Mouse (Mus musculus): Measurements from ENCODE around the gene Lrrfip2. TPM values are rescaled to one million over a fixed set of nuclear protein-coding genes. Genes with fewer than 3 reads are reported as not detected.

Lrrfip2 gene
- polyA plus RNA-seq, 1 experiment from 2014 or later, result 40.3 TPM

DNA sequence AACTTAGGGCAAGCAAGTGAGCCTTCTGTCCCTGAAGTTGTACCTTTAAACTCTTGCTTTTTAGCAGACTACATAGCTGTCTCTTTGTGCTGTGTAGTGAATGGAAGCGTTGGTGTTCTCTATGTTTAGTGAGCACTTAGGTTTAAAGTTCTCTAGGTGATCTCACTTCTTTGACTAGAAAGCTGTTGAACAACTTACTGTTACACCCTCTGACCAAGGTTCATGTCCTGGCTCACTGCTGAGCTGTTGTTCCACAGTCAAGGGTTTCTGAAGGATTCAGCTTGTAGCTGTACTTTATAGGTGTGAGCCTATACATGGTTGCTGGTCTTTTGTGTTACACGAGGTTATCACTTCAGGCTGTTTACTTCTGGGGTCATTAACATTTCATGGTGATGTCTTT is 5.9 kb downstream of the Lrrfip2 start:
- Histone ChIP-seq H3K27ac (ENCODE audit: low read depth, low read length) (no peak overlapping the region), H3K27me3 (replicated peaks; ENCODE audit: control insufficient read depth, insufficient read depth, low read length) (no peaks in the 10 kb centered on the region), H3K4me1 (replicated peaks; ENCODE audit: control insufficient read depth, insufficient read depth, low read length) (peaks cover 18% of the 10 kb centered on the region), H3K36me3 (ENCODE audit: control insufficient read depth, insufficient read depth, low read length) (no peaks in the 10 kb centered on the region), H3K4me3 (ENCODE audit: low read depth, low read length) (no peak overlapping the region), H3K9me3 (ENCODE audit: control insufficient read depth, low read length) (no peaks in the 10 kb centered on the region), H3K4me2 (no peak overlapping the region), H3K9ac (ENCODE audit: low read depth, low read length) (no peak overlapping the region)
- 63% methylated on average over 2 of the region's 2 CpGs for WGBS
- ATAC-seq (replicated peaks; ENCODE audit: low FRiP score) (no peak), DNase-seq (ENCODE audit: low spot score) (no peak)

DNA sequence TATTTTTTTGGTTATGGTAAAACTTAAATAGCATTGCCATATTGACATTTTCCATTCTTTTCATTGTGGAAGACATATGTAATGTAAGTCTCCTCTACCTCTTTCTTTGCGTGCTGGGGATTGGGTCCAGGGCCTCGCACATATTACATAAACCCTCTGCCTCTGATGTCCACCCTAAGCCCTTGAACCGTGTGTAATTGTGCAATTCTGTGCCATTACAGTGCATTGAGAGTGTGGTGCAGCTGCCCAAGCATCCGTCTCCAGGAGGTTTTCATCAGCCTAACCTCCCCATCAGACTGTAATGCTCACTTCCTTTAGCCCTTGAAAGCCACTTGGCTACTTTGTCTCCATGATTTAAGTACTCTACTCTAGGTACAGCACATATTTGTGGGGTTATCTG is 7.0 kb downstream of the Lrrfip2 start:
- no peaks in the 10 kb centered on the region for H3K9me3 ChIP-seq (ENCODE audit: control insufficient read depth, low read length)
- H3K9ac ChIP-seq (ENCODE audit: low read depth, low read length), result no peak overlapping the region
- ATAC-seq (replicated peaks; ENCODE audit: low FRiP score) (no peak), DNase-seq (ENCODE audit: low spot score) (no peak)
- 86% methylated on average over 4 of the region's 4 CpGs for WGBS
- no peak overlapping the region for H3K4me3 ChIP-seq (ENCODE audit: low read depth, low read length)
- H3K4me1 ChIP-seq (replicated peaks; ENCODE audit: control insufficient read depth, insufficient read depth, low read length), result peaks cover 12% of the 10 kb centered on the region
- no peak overlapping the region for H3K4me2 ChIP-seq
- no peaks in the 10 kb centered on the region for H3K27me3 ChIP-seq (replicated peaks; ENCODE audit: control insufficient read depth, insufficient read depth, low read length)
- no peaks in the 10 kb centered on the region for H3K36me3 ChIP-seq (ENCODE audit: control insufficient read depth, insufficient read depth, low read length)
- H3K27ac ChIP-seq (ENCODE audit: low read depth, low read length), result no peak overlapping the region

DNA sequence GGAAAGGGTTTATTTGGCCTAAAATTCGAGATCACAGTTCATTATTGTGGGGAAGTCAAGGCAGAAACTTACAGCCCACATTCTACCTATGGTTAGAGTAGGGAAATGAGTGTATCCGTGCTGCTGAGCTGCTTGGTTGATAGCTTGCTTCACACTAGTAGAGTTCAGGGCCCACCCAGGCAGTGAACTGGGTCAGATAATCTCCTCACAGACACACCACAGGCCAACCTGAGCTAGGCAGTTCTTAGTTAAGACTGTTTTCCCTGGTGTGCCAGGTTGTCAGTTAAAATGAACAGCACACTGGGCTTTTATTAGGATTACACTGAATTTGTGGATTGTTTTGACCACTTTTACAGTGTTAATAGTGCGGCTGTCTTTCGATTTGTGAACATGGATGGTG is 9.3 kb downstream of the Lrrfip2 start:
- Histone ChIP-seq H3K4me3 (ENCODE audit: low read depth, low read length) (no peak overlapping the region), H3K36me3 (ENCODE audit: control insufficient read depth, insufficient read depth, low read length) (no peaks in the 10 kb centered on the region), H3K9ac (ENCODE audit: low read depth, low read length) (no peak overlapping the region), H3K27ac (ENCODE audit: low read depth, low read length) (peak overlapping the region; percentile 25; the same call in 1 of the 2 replicates), H3K4me1 (replicated peaks; ENCODE audit: control insufficient read depth, insufficient read depth, low read length) (peaks cover 12% of the 10 kb centered on the region), H3K27me3 (replicated peaks; ENCODE audit: control insufficient read depth, insufficient read depth, low read length) (no peaks in the 10 kb centered on the region), H3K4me2 (peak overlapping the region; percentile 14; the same call in 1 of the 2 replicates), H3K9me3 (ENCODE audit: control insufficient read depth, low read length) (no peaks in the 10 kb centered on the region)
- DNase-seq (ENCODE audit: low spot score) (no peak), ATAC-seq (replicated peaks; ENCODE audit: low FRiP score) (peak; percentile 95)
- 66% methylated on average over 4 of the region's 4 CpGs for WGBS

- Histone ChIP-seq H3K36me3 (ENCODE audit: control insufficient read depth, insufficient read depth, low read length) (no peaks in the 10 kb centered on the region), H3K9me3 (ENCODE audit: control insufficient read depth, low read length) (no peaks in the 10 kb centered on the region), H3K27ac (ENCODE audit: low read depth, low read length) (no peak overlapping the region), H3K4me2 (no peak overlapping the region), H3K27me3 (replicated peaks; ENCODE audit: control insufficient read depth, insufficient read depth, low read length) (no peaks in the 10 kb centered on the region), H3K9ac (ENCODE audit: low read depth, low read length) (no peak overlapping the region), H3K4me3 (ENCODE audit: low read depth, low read length) (no peak overlapping the region), H3K4me1 (replicated peaks; ENCODE audit: control insufficient read depth, insufficient read depth, low read length) (peaks cover 9% of the 10 kb centered on the region)
- no peak for ATAC-seq (replicated peaks; ENCODE audit: low FRiP score)
- no peak for DNase-seq (ENCODE audit: low spot score)
- WGBS, result 74% methylated on average over 4 of the region's 4 CpGs
These were observed 10.4 kb downstream of the Lrrfip2 start for GRCm38 (mm10) chr9:111127749-111128148.

DNA sequence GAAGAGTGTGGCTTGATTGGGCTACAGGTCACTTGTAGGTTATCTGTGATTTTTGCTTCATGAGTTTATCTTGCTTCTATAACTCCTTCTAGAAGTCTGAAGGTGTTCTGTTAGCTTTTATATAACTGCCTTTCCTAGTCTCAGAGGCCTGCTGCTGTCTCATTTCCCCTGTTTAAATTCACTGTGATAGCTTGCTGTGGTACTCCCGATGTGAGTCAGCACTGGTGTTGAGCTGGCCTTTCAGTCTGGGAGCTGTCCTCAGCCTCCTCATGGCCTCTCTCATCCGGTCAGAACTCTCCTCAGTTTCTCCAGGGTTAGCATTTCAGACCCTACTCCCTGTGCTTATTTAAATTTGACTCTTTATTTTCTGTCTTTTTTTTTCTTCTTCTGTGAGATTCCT is 12.7 kb downstream of the Lrrfip2 start:
- DNase-seq (ENCODE audit: low spot score) (no peak), ATAC-seq (replicated peaks; ENCODE audit: low FRiP score) (no peak)
- Histone ChIP-seq H3K4me1 (replicated peaks; ENCODE audit: control insufficient read depth, insufficient read depth, low read length) (peaks cover 9% of the 10 kb centered on the region), H3K9ac (ENCODE audit: low read depth, low read length) (no peak overlapping the region), H3K4me2 (no peak overlapping the region), H3K27ac (ENCODE audit: low read depth, low read length) (no peak overlapping the region), H3K36me3 (ENCODE audit: control insufficient read depth, insufficient read depth, low read length) (no peaks in the 10 kb centered on the region), H3K27me3 (replicated peaks; ENCODE audit: control insufficient read depth, insufficient read depth, low read length) (no peaks in the 10 kb centered on the region), H3K9me3 (ENCODE audit: control insufficient read depth, low read length) (no peaks in the 10 kb centered on the region), H3K4me3 (ENCODE audit: low read depth, low read length) (no peak overlapping the region)
- WGBS, result 45% methylated on average over 2 of the region's 2 CpGs

GRCm38 (mm10) chr9:111138161-111138560 is 20.8 kb downstream of the Lrrfip2 start:
- Histone ChIP-seq H3K4me1 (replicated peaks; ENCODE audit: control insufficient read depth, insufficient read depth, low read length) (peaks cover 3% of the 10 kb centered on the region; the same call in 1 of the 2 replicates), H3K27ac (ENCODE audit: low read depth, low read length) (no peak overlapping the region), H3K4me2 (no peak overlapping the region; the same call in 1 of the 2 replicates), H3K36me3 (ENCODE audit: control insufficient read depth, insufficient read depth, low read length) (no peaks in the 10 kb centered on the region), H3K27me3 (replicated peaks; ENCODE audit: control insufficient read depth, insufficient read depth, low read length) (no peaks in the 10 kb centered on the region), H3K9ac (ENCODE audit: low read depth, low read length) (no peak overlapping the region), H3K4me3 (ENCODE audit: low read depth, low read length) (no peak overlapping the region), H3K9me3 (ENCODE audit: control insufficient read depth, low read length) (no peaks in the 10 kb centered on the region)
- WGBS, result 76% methylated on average over 9 of the region's 9 CpGs
- ATAC-seq (replicated peaks; ENCODE audit: low FRiP score) (no peak), DNase-seq (ENCODE audit: low spot score) (no peak)

GRCm38 (mm10) chr9:111142721-111143120 is 25.3 kb downstream of the Lrrfip2 start:
- 85% methylated on average over 6 of the region's 6 CpGs for WGBS
- no peaks in the 10 kb centered on the region for H3K27me3 ChIP-seq (replicated peaks; ENCODE audit: control insufficient read depth, insufficient read depth, low read length)
- DNase-seq (ENCODE audit: low spot score), result no peak
- no peak overlapping the region for H3K27ac ChIP-seq (ENCODE audit: low read depth, low read length)
- no peak overlapping the region for H3K9ac ChIP-seq (ENCODE audit: low read depth, low read length)
- H3K4me1 ChIP-seq (replicated peaks; ENCODE audit: control insufficient read depth, insufficient read depth, low read length), result peaks cover 5% of the 10 kb centered on the region; the same call in 1 of the 2 replicates
- H3K36me3 ChIP-seq (ENCODE audit: control insufficient read depth, insufficient read depth, low read length), result no peaks in the 10 kb centered on the region
- H3K9me3 ChIP-seq (ENCODE audit: control insufficient read depth, low read length), result no peaks in the 10 kb centered on the region
- no peak overlapping the region for H3K4me3 ChIP-seq (ENCODE audit: low read depth, low read length)
- no peak overlapping the region for H3K4me2 ChIP-seq
- no peak for ATAC-seq (replicated peaks; ENCODE audit: low FRiP score)

GRCm38 (mm10) chr9:111143387-111143786 is 26.0 kb downstream of the Lrrfip2 start:
- Histone ChIP-seq H3K36me3 (ENCODE audit: control insufficient read depth, insufficient read depth, low read length) (no peaks in the 10 kb centered on the region), H3K4me3 (ENCODE audit: low read depth, low read length) (no peak overlapping the region), H3K9ac (ENCODE audit: low read depth, low read length) (no peak overlapping the region), H3K27me3 (replicated peaks; ENCODE audit: control insufficient read depth, insufficient read depth, low read length) (no peaks in the 10 kb centered on the region), H3K9me3 (ENCODE audit: control insufficient read depth, low read length) (no peaks in the 10 kb centered on the region), H3K4me2 (no peak overlapping the region), H3K27ac (ENCODE audit: low read depth, low read length) (no peak overlapping the region), H3K4me1 (replicated peaks; ENCODE audit: control insufficient read depth, insufficient read depth, low read length) (peaks cover 2% of the 10 kb centered on the region; the same call in 1 of the 2 replicates)
- ATAC-seq (replicated peaks; ENCODE audit: low FRiP score), result no peak
- no peak for DNase-seq (ENCODE audit: low spot score)
- 63% methylated on average over 1 of the region's 1 CpGs for WGBS

DNA sequence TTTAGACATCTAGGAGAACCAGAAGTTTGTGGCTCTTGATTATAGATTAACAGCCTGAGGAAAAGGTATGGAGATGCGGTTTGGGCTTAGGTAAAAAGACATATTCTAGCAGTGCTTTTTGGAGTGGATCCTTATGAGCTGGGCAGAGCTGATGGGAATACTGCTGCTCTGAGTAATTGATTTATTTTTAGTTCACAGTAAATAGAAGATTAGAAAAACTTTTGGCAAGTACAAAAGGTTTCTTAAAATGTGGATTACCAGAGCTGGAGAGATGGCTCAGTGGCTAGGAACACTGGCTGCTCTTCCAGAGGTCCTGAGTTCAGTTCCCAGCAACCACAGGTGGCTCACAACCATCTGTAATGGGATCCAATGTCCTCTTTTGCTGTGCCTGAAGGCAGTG is 27.3 kb downstream of the Lrrfip2 start:
- 89% methylated on average over 1 of the region's 1 CpGs for WGBS
- Histone ChIP-seq H3K36me3 (ENCODE audit: control insufficient read depth, insufficient read depth, low read length) (no peaks in the 10 kb centered on the region), H3K27ac (ENCODE audit: low read depth, low read length) (no peak overlapping the region), H3K27me3 (replicated peaks; ENCODE audit: control insufficient read depth, insufficient read depth, low read length) (no peaks in the 10 kb centered on the region), H3K4me1 (replicated peaks; ENCODE audit: control insufficient read depth, insufficient read depth, low read length) (peaks cover 6% of the 10 kb centered on the region; the same call in 1 of the 2 replicates), H3K4me2 (no peak overlapping the region), H3K9me3 (ENCODE audit: control insufficient read depth, low read length) (no peaks in the 10 kb centered on the region), H3K9ac (ENCODE audit: low read depth, low read length) (no peak overlapping the region), H3K4me3 (ENCODE audit: low read depth, low read length) (no peak overlapping the region)
- DNase-seq (ENCODE audit: low spot score), result no peak
- no peak for ATAC-seq (replicated peaks; ENCODE audit: low FRiP score)

All from liver, embryonic 11.5 days (tissue).